Mouse (Mus musculus) lung, postnatal 0 days (tissue): ENCODE data around the gene Zgpat.

Source experiments
- CTCF ChIP-seq: IDR thresholded peaks from 2 replicates; pipeline ENCODE4 v1.5.1; 2016; ENCODE audit warnings: antibody characterized with exemption, mild to moderate bottlenecking
- EP300 ChIP-seq: IDR thresholded peaks from 2 replicates; pipeline ENCODE4 v1.6.1; 2016; ENCODE audit warnings: antibody characterized with exemption, mild to moderate bottlenecking, control low read depth

- TF ChIP-seq CTCF: no peak
- peak; percentile 42; the same call in 1 of the 2 replicates for TF ChIP-seq EP300
Observed at GRCm38 (mm10) chr2:181384919-181385391, 20.2 kb downstream of the Zgpat start.
